Mouse (Mus musculus) Muller cell, postnatal 12 days (primary cell): Measurements from ENCODE around the gene Kalrn.

Source experiments
- DNase-seq: peaks from one replicate; pipeline ENCODE4 v3.0.0-alpha.2; 2015; ENCODE audit errors: inconsistent ontology term

The Kalrn gene

DNA sequence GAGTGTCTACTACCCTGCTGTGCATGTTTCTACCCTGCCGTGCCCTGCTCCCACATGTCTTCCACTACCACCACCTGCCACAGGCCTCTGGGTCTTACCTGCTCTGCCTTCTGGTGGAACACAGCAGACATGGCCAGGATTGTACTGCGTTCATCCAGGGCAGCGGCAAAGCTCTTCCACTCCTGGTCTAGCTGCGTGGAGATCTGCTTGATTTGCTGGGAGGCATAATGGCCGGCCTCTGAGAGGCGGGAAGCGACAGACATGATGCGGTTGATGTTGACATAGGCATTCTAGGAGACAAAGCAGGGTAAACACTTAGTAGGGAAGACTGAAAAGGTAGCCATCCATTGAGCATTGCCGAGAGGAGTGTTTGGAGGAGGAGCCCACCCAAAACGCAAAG, 259.3 kb downstream of the Kalrn start:
- DNase-seq: no peak

DNA sequence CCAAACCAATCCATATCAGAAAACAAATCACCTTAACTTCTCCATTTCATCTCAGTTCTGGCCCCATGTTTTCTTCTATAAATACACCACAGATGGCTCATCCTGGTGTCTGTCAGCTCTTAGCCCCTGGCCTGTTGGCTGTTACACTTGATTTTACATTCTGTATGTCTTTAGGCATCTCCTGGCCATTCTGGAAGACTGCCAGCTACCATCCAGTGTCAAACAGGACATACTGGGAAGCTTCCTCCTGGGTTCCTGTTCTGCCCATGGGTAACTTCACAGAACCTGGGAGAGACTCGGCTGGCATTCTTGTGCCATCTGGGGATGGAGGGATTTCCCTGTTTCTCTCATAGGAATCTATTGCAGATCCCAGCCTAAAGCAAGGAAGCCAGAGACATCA, 261.8 kb downstream of the Kalrn start:
- DNase-seq: no peak

GRCm38 (mm10) chr16:34310363-34310762, 263.0 kb downstream of the Kalrn start:
- DNase-seq: no peak

DNA sequence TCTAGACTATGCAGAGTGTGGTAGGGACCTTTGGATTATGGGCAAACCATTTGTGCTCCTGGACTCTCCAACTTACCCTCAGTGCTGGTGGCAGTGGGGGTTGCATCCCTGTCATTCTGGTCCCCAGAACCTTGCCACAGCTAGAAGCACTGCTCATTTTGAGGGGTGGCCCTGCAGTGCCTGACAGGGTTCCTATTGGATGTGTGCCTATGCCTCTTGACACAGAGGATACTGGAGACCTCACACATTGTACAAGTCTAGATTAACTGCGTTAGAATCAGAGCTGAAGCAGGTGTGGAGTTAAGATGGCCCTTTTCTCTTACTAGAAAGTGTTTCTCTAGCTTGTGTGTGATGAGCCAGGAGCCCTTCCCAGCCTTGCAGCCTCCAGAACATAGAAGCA, 265.0 kb downstream of the Kalrn start:
- no peak for DNase-seq

DNA sequence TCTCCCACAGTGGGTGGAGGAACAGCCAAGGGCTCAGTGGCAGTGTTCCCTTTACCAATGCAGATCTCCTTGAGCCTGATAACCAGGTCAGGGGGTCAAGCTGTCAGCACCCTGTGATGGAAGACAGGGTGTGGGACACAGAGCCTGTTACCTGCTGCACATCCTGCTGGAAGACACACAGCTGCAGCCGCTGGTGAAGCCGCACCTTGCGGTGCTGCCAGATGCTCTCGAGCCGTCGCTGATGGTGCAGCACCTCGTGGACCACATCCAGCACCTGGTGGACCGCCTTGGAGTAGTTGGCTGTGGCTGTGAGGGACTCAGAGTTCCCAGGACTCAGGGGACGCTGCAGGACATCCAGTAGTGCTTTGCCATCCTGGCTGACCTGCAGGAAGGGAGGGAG, 265.9 kb downstream of the Kalrn start:
- DNase-seq: no peak

DNA sequence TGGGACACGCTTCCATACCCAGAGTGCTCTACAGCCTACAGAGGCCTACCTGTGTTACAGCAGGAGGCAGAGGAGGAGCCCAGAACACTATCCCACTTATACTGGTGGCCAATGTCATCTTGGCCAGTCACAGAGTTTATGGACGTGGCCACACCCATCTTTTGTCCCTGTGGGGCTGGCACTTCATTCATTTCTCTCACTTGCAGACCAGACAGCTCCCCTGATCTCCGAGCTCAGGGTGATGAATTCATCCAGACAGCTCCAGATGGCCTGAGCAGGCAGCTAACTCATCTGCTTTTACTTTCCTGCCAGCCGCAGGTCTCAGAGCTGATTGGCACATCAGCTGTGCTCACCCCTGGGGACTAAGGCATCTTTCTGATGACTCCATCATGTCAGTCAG, 267.7 kb downstream of the Kalrn start:
- DNase-seq: no peak

DNA sequence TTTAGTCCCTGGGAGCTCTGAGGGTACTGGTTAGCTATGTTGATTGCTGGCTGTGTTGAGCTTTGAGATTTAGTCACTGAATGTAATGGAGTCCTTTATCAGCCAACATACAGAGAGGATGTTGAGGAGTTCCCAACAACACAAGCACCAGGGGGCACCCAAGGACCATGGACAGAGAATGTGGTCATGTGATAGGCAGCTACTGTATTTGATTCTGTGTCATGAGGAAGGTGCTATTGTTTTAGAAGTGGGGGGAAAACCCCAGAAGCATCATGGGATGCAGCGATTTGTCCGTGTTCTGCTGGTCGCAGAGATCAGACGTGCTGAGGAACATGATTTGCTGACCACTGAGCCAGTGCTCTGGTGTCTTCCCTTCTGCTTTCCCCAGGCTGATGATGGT, 269.5 kb downstream of the Kalrn start:
- DNase-seq: peak; percentile 35

GRCm38 (mm10) chr16:34302503-34302902, 270.8 kb downstream of the Kalrn start:
- DNase-seq: no peak

- DNase-seq: no peak
Measured at GRCm38 (mm10) chr16:34302063-34302462, 271.3 kb downstream of the Kalrn start.

DNA sequence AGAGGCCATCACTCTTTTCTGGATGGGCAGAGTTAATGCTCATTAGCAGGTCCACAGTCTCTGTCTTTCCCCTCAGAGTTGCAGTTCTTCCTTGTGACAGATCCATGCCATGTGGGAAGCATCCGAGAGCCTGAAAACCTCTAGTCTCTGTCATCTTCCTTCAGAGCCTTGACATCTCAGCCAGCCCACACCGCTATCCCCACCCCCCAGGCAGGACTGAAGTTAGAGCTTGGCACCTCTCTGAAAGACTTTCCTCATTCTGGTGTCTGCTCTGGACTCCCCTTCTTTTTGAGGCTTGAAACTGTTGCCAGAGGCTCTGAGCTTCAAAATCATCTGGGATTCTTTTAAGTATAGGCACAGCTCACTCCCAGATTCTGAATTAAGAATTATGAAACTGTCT, 274.1 kb downstream of the Kalrn start:
- DNase-seq: no peak

DNA sequence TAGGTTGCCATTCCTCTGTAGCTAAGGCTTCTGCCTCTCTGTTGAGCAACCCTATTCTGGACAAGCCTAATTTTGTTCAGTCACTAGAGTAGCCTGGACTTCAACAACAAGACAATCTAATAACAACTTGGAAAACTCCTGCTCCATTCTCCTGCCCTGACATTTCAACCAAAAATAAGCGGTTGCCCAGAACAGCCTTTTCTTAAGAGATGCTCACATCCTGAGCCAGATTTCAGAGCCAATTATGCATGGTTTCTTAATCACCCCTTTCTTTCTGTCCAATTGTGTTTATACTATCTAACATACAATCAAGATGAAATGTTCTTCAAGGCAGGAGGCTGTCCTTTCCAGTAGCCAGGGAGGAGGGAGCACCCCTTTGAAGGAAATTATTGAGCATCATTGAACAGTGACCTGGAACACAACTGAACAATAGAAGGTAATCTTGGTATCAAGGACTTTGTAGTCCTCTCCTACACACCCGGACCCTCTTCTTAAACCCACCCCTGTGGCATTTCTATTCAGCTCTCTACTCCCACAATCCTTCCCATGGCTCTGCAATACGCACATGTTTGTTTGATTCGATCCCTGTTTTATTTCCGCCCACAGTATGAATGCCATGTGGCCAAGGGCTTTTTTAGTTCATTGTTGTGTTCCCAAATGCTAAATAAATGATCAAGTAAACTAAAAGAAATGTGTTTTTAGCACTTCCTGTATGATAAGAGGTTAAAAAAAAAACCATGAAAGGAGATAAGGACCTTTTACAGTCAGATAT, 275.2 kb downstream of the Kalrn start:
- no peak for DNase-seq

- DNase-seq: no peak
Measured at GRCm38 (mm10) chr16:34294568-34294967, 278.8 kb downstream of the Kalrn start.

- no peak for DNase-seq
Measured at GRCm38 (mm10) chr16:34293675-34294074, 279.7 kb downstream of the Kalrn start.

DNA sequence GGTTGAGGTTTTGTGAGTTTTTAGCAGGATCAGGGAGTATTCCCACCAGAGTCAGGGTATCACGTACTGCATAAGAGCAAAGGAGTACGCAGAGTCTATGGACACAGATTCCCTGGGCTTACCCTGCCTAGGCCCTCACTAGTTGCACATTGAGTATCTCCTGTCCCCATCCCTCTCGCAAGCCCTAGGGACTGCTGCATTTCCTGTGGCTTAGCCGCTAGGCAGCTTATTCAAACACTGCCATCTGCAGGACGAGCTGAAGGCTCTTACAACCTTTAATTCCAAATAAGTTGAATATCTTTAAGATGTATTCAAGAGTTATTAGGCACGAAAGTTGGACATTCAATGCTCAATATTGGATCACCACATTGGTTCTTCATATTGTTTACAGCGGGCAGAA, 283.7 kb downstream of the Kalrn start:
- DNase-seq: peak; percentile 24

- no peak for DNase-seq
Measured at GRCm38 (mm10) chr16:34282026-34282425, 291.3 kb downstream of the Kalrn start.

- no peak for DNase-seq
Measured at GRCm38 (mm10) chr16:34279654-34280383, 293.5 kb downstream of the Kalrn start.

DNA sequence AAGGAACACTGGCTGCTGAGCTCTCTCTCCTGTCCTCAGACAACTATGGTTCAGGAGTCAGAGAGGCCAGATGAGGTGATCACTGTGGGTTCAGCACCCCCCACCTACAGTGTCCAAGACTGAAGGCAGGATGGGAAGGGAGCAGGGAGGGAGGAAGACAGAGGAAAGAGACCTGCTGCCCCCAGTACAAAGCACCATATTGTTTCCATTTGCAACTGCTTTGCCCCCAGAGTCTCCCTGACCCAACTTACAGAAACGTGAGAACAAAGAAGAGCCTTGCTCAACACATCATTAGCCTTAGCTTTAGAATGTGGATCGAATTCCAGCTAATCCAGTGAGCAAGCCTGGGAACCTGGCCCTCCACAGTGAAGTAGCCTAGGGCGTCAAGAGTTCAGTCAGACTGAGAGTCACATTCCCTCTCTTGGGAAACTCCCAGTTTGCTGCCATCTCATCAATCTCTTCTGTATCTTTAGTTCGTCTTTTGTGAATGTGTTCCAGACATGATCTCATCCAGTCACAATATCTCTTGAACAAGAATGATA, 295.0 kb downstream of the Kalrn start:
- no peak for DNase-seq

DNA sequence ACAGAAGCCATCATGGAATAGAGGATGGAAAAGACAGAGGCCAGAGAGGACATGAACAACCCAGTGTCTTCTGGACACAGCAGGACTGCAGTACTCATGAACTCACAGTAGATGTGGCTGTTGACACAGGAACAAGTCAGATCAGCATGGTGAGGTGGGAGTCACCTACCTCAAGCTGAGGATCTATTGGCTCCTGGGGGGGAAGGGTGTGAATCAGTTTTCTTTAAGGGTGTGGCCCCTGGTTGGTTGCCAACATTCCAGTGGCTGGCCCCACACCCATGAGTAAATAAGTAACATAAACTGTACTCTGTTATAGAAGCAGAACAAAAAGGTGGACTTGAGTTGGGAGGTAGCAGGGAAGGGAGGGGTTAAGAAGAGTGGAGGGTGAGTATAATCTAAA, 298.7 kb downstream of the Kalrn start:
- no peak for DNase-seq

DNA sequence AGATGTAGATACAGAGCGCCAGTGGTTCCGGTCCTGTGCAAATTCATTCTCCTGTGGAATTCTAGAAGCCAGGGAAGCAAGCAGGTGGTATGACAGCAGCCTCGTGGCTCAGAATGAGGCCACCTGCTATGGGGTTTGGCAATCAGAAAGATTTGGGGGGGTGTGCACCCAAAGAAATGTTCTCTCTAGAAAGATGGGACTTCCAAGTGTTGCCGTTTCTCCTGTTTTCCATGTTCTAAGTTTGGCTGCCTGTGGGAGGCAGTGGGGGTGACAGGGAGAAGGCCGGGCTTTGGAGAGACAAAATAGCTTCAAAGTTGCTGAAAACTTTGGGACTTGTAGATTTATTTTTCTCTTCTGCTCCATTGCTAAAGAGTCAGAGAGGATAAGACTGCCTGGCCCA, 301.9 kb downstream of the Kalrn start:
- no peak for DNase-seq

- DNase-seq: no peak
Measured at GRCm38 (mm10) chr16:34270681-34271080, 302.7 kb downstream of the Kalrn start.

DNA sequence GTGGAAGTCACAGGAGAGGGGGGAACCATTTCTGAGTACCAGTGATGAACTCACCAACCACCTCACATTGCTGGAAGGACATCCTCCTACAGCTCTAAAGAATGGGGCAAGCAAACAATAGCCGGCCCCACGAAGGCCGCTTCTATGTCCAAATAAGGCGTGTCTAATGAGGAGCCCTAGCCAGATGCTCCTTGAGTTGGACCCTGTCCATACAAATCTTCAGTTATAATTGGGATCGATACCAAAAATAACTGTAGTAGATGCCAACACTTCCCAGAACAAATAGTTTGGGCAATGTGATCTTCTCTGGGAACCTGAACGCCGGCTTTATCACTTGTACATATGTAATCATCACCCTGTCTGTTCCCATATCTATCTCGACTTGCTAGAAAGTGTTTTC, 303.7 kb downstream of the Kalrn start:
- peak; percentile 86 for DNase-seq

GRCm38 (mm10) chr16:34267751-34268150, 305.6 kb downstream of the Kalrn start:
- no peak for DNase-seq

DNA sequence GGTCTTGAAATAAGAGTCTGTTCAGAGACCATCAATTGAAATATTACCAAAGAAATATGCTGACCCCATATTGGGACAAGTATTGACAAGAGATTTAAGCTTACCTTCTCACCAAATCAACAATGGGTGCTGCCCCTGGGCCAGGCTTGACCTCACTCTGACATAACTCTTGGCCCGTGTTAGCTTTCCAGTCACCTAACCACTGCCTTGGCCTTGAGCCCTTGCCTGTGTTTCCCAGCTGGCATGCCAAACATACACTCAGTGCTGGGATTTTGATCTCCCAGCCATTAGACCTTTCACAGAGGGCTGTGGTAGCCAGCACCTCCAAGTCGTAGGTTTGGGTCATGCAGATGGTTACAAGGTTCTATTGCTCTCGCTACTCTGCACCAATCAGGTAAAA, 308.7 kb downstream of the Kalrn start:
- DNase-seq: no peak
